Mouse (Mus musculus) neutrophil, adult 65 days (primary cell): Measurements from ENCODE around the gene Gm20837. TPM values are rescaled to one million over a fixed set of nuclear protein-coding genes. Genes with fewer than 3 reads are reported as not detected.

Experiments used
- total RNA-seq: library from RNA; stranded (reverse); gene quantifications from 2 replicates; pipeline ENCODE4 v1.2.4, GENCODE M21; 2023

Gm20837 gene
- total RNA-seq, result not detected in 2 replicates

GRCm38 (mm10) chrY:90400948-90401347 lies at the start of gene Gm20837:
TSS of gene Gm20837 (plus strand) at chrY:90401248.

